Mouse (Mus musculus): Measurements from ENCODE around the gene Pgm5. TPM values are rescaled to one million over a fixed set of nuclear protein-coding genes. Genes with fewer than 3 reads are reported as not detected.

The Pgm5 gene
- polyA plus RNA-seq, 1 experiment from 2014 or later = 7.3 TPM

- ATAC-seq = no peak
- H3K4me3 ChIP-seq (replicated peaks) = no peak overlapping the region
- 92% methylated on average over 4 of the region's 4 CpGs for WGBS
- no peaks in the 10 kb centered on the region for H3K36me3 ChIP-seq
- H3K9ac ChIP-seq = no peak overlapping the region
- H3K27me3 ChIP-seq (replicated peaks) = no peaks in the 10 kb centered on the region
- no peaks in the 10 kb centered on the region for H3K4me1 ChIP-seq (replicated peaks)
- H3K4me2 ChIP-seq (replicated peaks) = no peak overlapping the region
- H3K27ac ChIP-seq = no peak overlapping the region
- no peaks in the 10 kb centered on the region for H3K9me3 ChIP-seq
These were observed 172.1 kb downstream of the Pgm5 start for GRCm38 (mm10) chr19:24689531-24689930.

GRCm38 (mm10) chr19:24688327-24688726, 173.3 kb downstream of the Pgm5 start:
- Histone ChIP-seq H3K4me2 (replicated peaks) (no peak overlapping the region), H3K4me1 (replicated peaks) (peaks cover 6% of the 10 kb centered on the region), H3K36me3 (no peaks in the 10 kb centered on the region), H3K27me3 (replicated peaks) (no peaks in the 10 kb centered on the region), H3K4me3 (replicated peaks) (no peak overlapping the region), H3K27ac (no peak overlapping the region), H3K9ac (no peak overlapping the region), H3K9me3 (no peaks in the 10 kb centered on the region)
- 77% methylated on average over 6 of the region's 6 CpGs for WGBS
- no peak for ATAC-seq

DNA sequence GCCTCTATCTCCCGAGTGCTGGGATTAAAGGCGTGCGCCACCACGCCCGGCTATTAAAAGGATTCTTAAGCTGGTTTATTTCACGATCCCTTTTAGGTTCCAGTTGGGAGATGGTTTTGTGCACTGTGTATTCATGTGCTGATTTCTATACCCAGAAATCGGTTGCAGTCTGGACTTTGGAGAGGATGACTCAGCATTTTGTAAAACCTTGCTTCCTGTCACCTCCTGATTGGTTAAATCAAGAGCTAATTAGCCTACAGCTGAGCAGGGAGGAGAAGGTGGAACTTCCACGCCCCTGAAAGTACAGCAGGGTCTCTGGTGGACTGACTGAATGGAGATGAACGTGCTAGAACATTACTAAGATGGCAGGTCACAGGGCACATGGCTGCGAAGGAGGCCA, 175.2 kb downstream of the Pgm5 start:
- Histone ChIP-seq H3K36me3 (no peaks in the 10 kb centered on the region), H3K4me1 (replicated peaks) (peaks cover 7% of the 10 kb centered on the region), H3K9ac (no peak overlapping the region), H3K27ac (no peak overlapping the region), H3K4me3 (replicated peaks) (no peak overlapping the region), H3K9me3 (no peaks in the 10 kb centered on the region), H3K4me2 (replicated peaks) (no peak overlapping the region), H3K27me3 (replicated peaks) (no peaks in the 10 kb centered on the region)
- WGBS = 85% methylated on average over 10 of the region's 10 CpGs
- ATAC-seq = no peak

DNA sequence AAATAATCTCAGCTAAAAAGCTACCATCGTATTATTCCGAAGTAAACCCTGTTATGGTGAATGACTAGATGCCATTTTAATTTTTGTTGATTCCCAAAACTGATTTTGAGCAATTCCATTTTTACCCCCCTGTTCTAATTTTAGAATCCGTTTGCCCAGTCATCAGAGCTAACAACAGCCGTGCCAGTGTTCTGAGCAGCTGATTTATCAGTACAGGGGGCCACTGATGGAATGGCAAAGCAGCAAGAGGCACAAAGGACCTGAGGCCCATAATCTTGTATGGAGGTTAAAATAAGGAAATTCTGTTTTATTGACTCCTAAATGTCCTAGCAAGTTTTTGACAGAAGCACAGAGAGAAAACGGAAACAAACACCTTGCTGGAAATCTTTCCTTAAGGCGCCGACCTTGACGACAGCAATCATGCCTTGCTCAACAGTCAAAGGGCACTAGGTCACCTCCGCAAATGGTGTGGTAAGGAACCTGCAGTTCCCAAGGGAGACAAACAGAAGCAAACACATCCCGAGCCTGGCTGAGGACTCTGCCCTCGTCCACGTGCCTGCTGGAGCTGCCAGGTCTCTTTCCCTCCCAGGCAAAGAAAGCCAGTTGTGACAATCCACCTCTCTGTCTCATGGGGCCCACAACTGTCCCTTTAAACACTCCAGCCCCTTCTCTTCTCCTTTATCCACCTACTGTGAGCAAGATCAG, 178.5 kb downstream of the Pgm5 start:
- H3K4me2 ChIP-seq (replicated peaks) = peak overlapping the region; percentile 2; the same call in 1 of the 2 replicates
- WGBS = 47% methylated on average over 12 of the region's 12 CpGs
- no peaks in the 10 kb centered on the region for H3K27me3 ChIP-seq (replicated peaks)
- H3K27ac ChIP-seq = peak overlapping the region; percentile 56; the same call in 1 of the 2 replicates
- H3K36me3 ChIP-seq = no peaks in the 10 kb centered on the region
- no peaks in the 10 kb centered on the region for H3K9me3 ChIP-seq
- peaks cover 7% of the 10 kb centered on the region for H3K4me1 ChIP-seq (replicated peaks)
- no peak overlapping the region for H3K9ac ChIP-seq
- no peak overlapping the region for H3K4me3 ChIP-seq (replicated peaks)
- peak; percentile 94 for ATAC-seq

GRCm38 (mm10) chr19:24677242-24677984, 184.2 kb downstream of the Pgm5 start:
- no peak overlapping the region for H3K4me2 ChIP-seq (replicated peaks)
- peaks cover 9% of the 10 kb centered on the region for H3K4me1 ChIP-seq (replicated peaks)
- no peaks in the 10 kb centered on the region for H3K9me3 ChIP-seq
- no peak overlapping the region for H3K9ac ChIP-seq
- H3K4me3 ChIP-seq (replicated peaks) = no peak overlapping the region
- WGBS = 69% methylated on average over 8 of the region's 8 CpGs
- H3K36me3 ChIP-seq = no peaks in the 10 kb centered on the region
- no peaks in the 10 kb centered on the region for H3K27me3 ChIP-seq (replicated peaks)
- no peak overlapping the region for H3K27ac ChIP-seq
- ATAC-seq = no peak

GRCm38 (mm10) chr19:24676429-24676828, 185.2 kb downstream of the Pgm5 start:
- H3K27me3 ChIP-seq (replicated peaks) = no peaks in the 10 kb centered on the region
- WGBS = 82% methylated on average over 7 of the region's 7 CpGs
- no peaks in the 10 kb centered on the region for H3K9me3 ChIP-seq
- no peak for ATAC-seq
- H3K4me1 ChIP-seq (replicated peaks) = peaks cover 9% of the 10 kb centered on the region
- H3K27ac ChIP-seq = no peak overlapping the region
- H3K9ac ChIP-seq = no peak overlapping the region
- H3K36me3 ChIP-seq = no peaks in the 10 kb centered on the region
- H3K4me2 ChIP-seq (replicated peaks) = no peak overlapping the region
- H3K4me3 ChIP-seq (replicated peaks) = no peak overlapping the region

DNA sequence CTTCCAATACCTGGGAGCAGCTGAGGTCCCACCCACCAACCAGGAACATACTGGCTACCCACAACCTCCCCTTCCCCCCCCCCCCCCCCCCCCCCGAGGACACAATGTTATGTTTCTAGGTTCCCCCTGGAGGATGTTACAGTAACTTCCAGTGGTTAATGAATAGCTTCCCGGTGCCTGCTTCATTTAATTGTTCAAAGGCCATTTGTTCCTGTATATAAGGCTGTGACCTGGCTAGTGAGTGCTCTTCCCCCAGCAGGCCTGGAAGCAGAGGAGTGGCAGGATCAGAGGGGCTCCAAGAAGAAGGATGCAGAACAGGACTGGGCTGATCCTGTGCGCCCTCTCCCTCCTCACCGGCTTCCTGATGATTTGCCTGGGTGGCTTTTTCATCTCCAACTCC, 187.9 kb downstream of the Pgm5 start, which contains the start of gene Tmem252:
Gene Tmem252, plus strand, starts transcription at position 247 of the 400 bp plus-strand sequence.
- Histone ChIP-seq H3K4me3 (replicated peaks) (no peak within 1 kb of the TSS), H3K4me1 (replicated peaks) (peaks cover 9% of the 10 kb centered on the region), H3K4me2 (replicated peaks) (no peak within 1 kb of the TSS), H3K27me3 (replicated peaks) (no peaks in the 10 kb centered on the region), H3K27ac (0 out of 2 replicates have a peak within 1 kb of the TSS, but pooled peaks have one; percentile 23), H3K9ac (no peak within 1 kb of the TSS), H3K9me3 (no peaks in the 10 kb centered on the region), H3K36me3 (no peaks in the 10 kb centered on the region)
- WGBS = 38% methylated on average over 4 of the region's 4 CpGs
- peak; percentile 56 for ATAC-seq

- ATAC-seq = peak; percentile 21; the same call in 1 of the 2 replicates
- Histone ChIP-seq H3K4me2 (replicated peaks) (no peak overlapping the region), H3K36me3 (no peaks in the 10 kb centered on the region), H3K27me3 (replicated peaks) (no peaks in the 10 kb centered on the region), H3K4me1 (replicated peaks) (peaks cover 9% of the 10 kb centered on the region), H3K27ac (no peak overlapping the region), H3K9ac (no peak overlapping the region), H3K9me3 (no peaks in the 10 kb centered on the region), H3K4me3 (replicated peaks) (no peak overlapping the region)
- 69% methylated on average over 10 of the region's 10 CpGs for WGBS
These were observed 188.3 kb downstream of the Pgm5 start for GRCm38 (mm10) chr19:24673331-24673730.

DNA sequence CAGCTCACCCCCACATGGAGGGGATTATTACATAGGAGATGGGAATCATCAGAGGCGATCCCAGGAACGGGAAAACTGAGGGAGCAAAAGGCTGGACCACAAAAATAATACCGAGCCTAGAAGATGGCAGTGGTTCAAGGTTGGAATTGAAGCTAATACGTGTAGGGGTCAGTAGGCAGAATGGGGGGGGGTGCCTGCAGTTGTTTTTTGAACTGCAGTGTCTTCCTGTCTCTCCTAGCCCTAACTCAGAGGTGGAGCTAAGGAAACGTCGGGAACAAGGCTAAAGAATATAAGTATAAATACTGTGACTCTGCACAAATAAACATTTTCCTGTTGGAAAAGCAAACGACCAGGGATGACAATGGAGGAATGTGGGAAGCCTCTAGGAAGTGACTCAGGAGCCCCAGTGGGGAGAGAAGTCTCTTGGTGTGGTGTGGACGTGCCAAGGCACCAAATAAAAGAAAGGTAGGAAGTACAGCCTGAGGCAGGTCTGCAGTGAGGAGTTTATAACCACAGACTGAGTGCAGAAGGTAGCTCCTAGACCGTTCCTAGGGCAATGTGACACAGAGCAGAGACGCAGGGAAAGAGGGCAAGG, 189.2 kb downstream of the Pgm5 start:
- no peak overlapping the region for H3K9ac ChIP-seq
- peaks cover 9% of the 10 kb centered on the region for H3K4me1 ChIP-seq (replicated peaks)
- WGBS = 46% methylated on average over 10 of the region's 10 CpGs
- ATAC-seq = peak; percentile 50
- H3K27me3 ChIP-seq (replicated peaks) = no peaks in the 10 kb centered on the region
- no peaks in the 10 kb centered on the region for H3K9me3 ChIP-seq
- no peaks in the 10 kb centered on the region for H3K36me3 ChIP-seq
- H3K4me3 ChIP-seq (replicated peaks) = no peak overlapping the region
- H3K27ac ChIP-seq = 0 out of 2 replicates have a peak overlapping the region, but pooled peaks have one; percentile 23
- no peak overlapping the region for H3K4me2 ChIP-seq (replicated peaks)

DNA sequence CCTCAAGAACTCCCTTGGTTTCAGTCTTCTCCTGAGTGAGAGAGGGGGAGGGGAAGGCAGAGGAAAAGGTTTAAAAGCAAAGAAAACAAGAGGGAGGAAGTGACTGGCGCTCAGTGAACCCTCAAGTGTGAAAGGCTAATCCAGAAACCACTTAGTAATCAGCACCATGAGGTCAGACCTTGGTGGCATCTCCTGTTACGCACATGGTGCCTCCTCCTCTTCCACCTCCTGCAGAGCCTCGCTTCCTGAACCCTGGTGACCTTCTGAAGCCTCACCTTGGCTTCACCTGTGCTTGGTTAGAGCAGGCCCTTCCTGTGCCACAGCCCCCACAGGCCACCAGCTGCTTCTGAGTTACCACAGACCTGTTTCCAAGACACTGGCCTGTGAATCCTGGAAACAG, 190.1 kb downstream of the Pgm5 start:
- no peak for ATAC-seq

DNA sequence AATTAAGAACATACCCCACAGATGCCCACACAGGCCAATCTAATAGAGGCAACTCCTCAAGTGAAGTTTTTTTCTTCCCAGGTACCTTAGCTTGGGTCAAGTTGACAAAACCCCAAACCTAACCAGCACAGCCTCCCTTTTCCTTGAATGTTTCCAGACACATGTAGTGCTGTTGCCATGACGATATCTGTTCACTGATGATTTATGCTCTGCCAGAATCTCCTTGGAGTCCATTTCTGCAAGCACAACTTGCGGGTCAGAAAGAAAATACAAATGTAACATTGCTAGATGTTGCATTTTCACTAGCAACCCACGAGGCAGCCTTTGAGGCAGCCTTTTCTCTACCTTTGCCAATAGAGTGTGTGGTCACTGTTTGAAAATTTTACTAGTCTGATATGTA, 194.1 kb downstream of the Pgm5 start:
- Histone ChIP-seq H3K9ac (no peak overlapping the region), H3K4me1 (replicated peaks) (no peaks in the 10 kb centered on the region; the same call in 1 of the 2 replicates), H3K27ac (no peak overlapping the region), H3K4me3 (replicated peaks) (no peak overlapping the region), H3K36me3 (no peaks in the 10 kb centered on the region), H3K27me3 (replicated peaks) (no peaks in the 10 kb centered on the region), H3K9me3 (no peaks in the 10 kb centered on the region), H3K4me2 (replicated peaks) (no peak overlapping the region)
- ATAC-seq = no peak
- WGBS = 64% methylated on average over 3 of the region's 3 CpGs

More for the DNA sequence above, 190.1 kb downstream of the Pgm5 start:
- Histone ChIP-seq H3K27me3 (replicated peaks) (no peaks in the 10 kb centered on the region), H3K27ac (no peak overlapping the region), H3K36me3 (no peaks in the 10 kb centered on the region), H3K9ac (no peak overlapping the region), H3K4me3 (replicated peaks) (no peak overlapping the region), H3K4me2 (replicated peaks) (no peak overlapping the region), H3K4me1 (replicated peaks) (peaks cover 9% of the 10 kb centered on the region), H3K9me3 (no peaks in the 10 kb centered on the region)
- 72% methylated on average over 3 of the region's 3 CpGs for WGBS

- H3K36me3 ChIP-seq = no peaks in the 10 kb centered on the region
- H3K9ac ChIP-seq = no peak overlapping the region
- no peak overlapping the region for H3K4me3 ChIP-seq (replicated peaks)
- WGBS = 82% methylated on average over 11 of the region's 11 CpGs
- no peak for ATAC-seq
- no peaks in the 10 kb centered on the region for H3K9me3 ChIP-seq
- no peaks in the 10 kb centered on the region for H3K4me1 ChIP-seq (replicated peaks)
- no peak overlapping the region for H3K4me2 ChIP-seq (replicated peaks)
- no peak overlapping the region for H3K27ac ChIP-seq
- no peaks in the 10 kb centered on the region for H3K27me3 ChIP-seq (replicated peaks)
These were observed 195.9 kb downstream of the Pgm5 start for GRCm38 (mm10) chr19:24665771-24666170.

Data from intestine, embryonic 15.5 days (tissue).